Mouse (Mus musculus) embryonic facial prominence, embryonic 12.5 days (tissue): ENCODE data around the gene Gzmm. TPM values are rescaled to one million over a fixed set of nuclear protein-coding genes. Genes with fewer than 3 reads are reported as not detected.

ENCODE experiments used
- ATAC-seq: fragments of 200-750 bp; cut with Nextera tagmentation; 2 replicates; pipeline ENCODE4 v1.8.0; 2017; ENCODE audit not compliant: insufficient number of reproducible peaks, insufficient read depth, low FRiP score, low TSS enrichment
- H3K27ac ChIP-seq: fragments of 300-500 bp; sonication (generic); 2 replicates; pipeline ENCODE4 v1.5.1; 2016; ENCODE audit warnings: mild to moderate bottlenecking
- H3K27me3 ChIP-seq: fragments of 300-500 bp; sonication (generic); 2 replicates; pipeline ENCODE4 v1.6.1; 2016; ENCODE audit warnings: mild to moderate bottlenecking, moderate library complexity
- H3K36me3 ChIP-seq: fragments of 300-500 bp; sonication (generic); 2 replicates; pipeline ENCODE4 v1.6.1; 2016; ENCODE audit warnings: mild to moderate bottlenecking
- H3K4me1 ChIP-seq: fragments of 300-500 bp; sonication (generic); 2 replicates; pipeline ENCODE4 v1.6.1; 2016
- H3K4me2 ChIP-seq: fragments of 300-500 bp; sonication (generic); replicated peaks from 2 replicates; pipeline ENCODE4 v1.6.1; 2016; ENCODE audit warnings: mild to moderate bottlenecking, moderate library complexity
- H3K4me3 ChIP-seq: fragments of 300-500 bp; sonication (generic); 2 replicates; pipeline ENCODE4 v1.5.1; 2016; ENCODE audit warnings: mild to moderate bottlenecking
- H3K9ac ChIP-seq: fragments of 300-500 bp; sonication (generic); 2 replicates; pipeline ENCODE4 v1.6.1; 2016; ENCODE audit warnings: mild to moderate bottlenecking, moderate library complexity
- H3K9me3 ChIP-seq: fragments of 300-500 bp; sonication (generic); 2 replicates; pipeline ENCODE4 v1.6.1; 2016; ENCODE audit warnings: mild to moderate bottlenecking, moderate library complexity
- WGBS: fragments of 180-500 bp; shearing (Covaris S2); methylation state at CpG from one replicate; pipeline ENCODE4 v1.1.7; 2016; 5-methylcytosine and 5-hydroxymethylcytosine counted together
- polyA plus RNA-seq: library from polyadenylated mRNA; unstranded; fragments of >200 nt; fragmentation: Nextera tagmentation; extraction: Ambion mirVana; gene quantifications from 2 replicates; pipeline ENCODE4 v1.2.1, GENCODE M21; 2016

Gzmm gene
- polyA plus RNA-seq, 1 experiment from 2014 or later = 0.55 TPM

DNA sequence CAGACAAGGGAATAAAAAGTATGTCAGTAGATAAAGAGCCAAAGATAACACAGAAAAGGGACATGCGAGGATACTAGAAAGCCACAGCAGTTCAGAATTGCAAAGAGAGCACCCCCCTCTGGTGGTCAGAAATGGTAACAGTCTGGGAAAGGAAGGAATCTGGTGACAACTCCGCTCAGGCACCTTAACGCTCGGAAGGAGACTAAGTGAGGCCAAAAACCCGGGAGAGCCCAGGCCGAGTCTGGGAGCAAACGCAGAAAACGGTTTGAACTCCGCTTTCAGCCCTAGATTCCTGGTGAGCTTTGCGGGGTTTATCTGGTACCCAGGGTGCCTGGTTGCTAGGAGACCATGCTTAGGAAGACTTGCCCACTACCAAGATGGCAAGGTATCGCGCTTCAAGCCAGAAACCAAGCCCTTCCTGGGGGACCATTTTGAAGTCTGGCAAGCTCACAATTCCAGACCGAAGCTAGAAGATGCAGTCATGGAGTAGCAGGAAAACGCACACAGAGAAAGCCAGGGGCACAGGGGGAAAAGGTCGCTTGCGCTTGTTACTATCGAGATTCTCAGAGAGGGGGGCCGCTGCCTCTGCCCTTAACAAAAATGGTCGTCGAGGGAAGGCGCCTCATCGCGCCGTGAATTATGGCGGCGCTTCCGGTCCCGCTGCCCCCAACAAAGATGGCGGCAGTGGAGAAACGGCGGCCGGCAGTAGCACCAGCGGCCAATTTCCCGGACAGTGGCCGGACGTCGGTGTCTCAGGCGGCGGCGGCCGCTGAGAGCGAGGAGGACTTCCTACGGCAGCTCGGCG is 19.8 kb upstream of the Gzmm start, which contains the start of gene Tpgs1:
Gene Tpgs1, plus strand, starts transcription at position 599 of the 805 bp plus-strand sequence.
- ATAC-seq = peak; percentile 57
- Histone ChIP-seq H3K9ac (peak within 1 kb of the TSS; percentile 78), H3K9me3 (no peaks in the 10 kb centered on the region), H3K4me2 (peak within 1 kb of the TSS; percentile 91), H3K27ac (peak within 1 kb of the TSS; percentile 94), H3K27me3 (no peaks in the 10 kb centered on the region), H3K4me1 (peaks cover 13% of the 10 kb centered on the region), H3K36me3 (0 out of 2 replicates have a peak, but pooled peaks cover 7% of the 10 kb centered on the region), H3K4me3 (peak within 1 kb of the TSS; percentile 85)
- WGBS = under 1% methylated on average over 45 of the region's 45 CpGs

DNA sequence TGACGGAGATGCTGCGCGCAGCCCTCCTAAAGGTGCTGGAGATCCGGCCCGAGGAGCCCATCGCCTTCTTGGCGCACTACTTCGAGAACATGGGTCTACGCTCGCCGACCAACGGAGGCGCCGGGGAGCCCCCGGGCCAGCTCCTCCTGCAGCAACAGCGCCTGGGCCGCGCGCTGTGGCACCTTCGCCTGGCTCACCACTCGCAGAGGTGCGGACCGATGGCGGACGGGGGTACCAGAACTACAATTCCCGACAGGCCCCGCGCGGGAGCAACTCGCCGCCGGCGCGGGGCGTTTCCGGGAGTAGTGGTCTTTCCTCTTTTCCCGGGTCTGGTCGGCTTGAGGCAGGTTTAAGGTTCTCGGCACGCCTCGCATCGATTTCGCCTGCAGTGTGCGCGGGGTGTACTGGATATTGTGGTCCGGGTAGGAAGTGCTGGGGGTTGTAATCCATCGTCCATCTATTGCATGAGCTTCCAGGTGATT is 19.2 kb upstream of the Gzmm start:
- Histone ChIP-seq H3K4me1 (peaks cover 13% of the 10 kb centered on the region), H3K9ac (peak overlapping the region; percentile 78), H3K27me3 (no peaks in the 10 kb centered on the region), H3K4me3 (peak overlapping the region; percentile 85), H3K4me2 (peak overlapping the region; percentile 91), H3K27ac (peak overlapping the region; percentile 94), H3K36me3 (0 out of 2 replicates have a peak, but pooled peaks cover 7% of the 10 kb centered on the region), H3K9me3 (no peaks in the 10 kb centered on the region)
- WGBS = under 1% methylated on average over 47 of the region's 47 CpGs
- ATAC-seq = peak; percentile 44

DNA sequence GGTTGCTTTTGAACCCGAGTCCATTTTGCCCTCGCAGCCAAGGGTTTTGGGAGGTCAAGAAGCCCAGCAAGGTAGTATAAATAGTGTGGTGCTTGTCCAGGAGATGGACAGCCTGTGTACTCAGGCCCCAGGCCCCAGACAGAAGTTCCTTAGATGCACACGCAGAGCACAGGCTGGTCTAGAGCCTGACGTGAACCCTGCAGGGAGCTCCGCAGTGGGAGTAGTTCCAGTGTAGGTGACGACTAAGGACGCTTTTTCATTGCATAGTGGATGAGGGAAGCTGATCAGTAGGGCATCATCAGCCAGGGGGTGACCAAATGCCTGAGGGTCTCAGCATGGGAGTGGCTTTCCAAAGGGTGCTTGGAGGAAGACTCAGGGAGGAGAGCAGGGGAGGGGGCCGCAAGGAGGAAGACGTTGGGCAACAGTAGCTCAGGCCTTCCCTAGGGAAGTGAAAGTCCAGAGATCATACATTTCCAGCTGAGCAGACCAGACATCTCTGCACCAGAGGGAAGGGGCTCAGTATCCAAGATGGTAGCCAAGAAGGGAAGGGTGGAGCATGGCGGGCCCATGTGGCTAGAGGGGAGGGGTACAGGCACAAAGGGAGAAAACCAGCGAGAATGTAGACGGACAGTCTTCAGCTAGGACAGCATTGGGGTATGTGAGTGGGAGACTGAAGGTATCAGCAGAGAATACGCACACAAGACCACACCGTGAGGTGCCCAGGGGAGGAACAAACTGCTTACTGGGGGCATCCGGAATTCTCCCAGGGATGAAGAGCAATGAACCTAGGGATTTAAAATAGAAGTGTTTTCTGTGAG is 18.5 kb upstream of the Gzmm start:
- Histone ChIP-seq H3K27ac (peak overlapping the region; percentile 94), H3K4me3 (peak overlapping the region; percentile 85), H3K9me3 (no peaks in the 10 kb centered on the region), H3K4me1 (peaks cover 13% of the 10 kb centered on the region), H3K27me3 (no peaks in the 10 kb centered on the region), H3K4me2 (peak overlapping the region; percentile 91), H3K9ac (peak overlapping the region; percentile 78), H3K36me3 (0 out of 2 replicates have a peak, but pooled peaks cover 7% of the 10 kb centered on the region)
- peak; percentile 6; the same call in 1 of the 2 replicates for ATAC-seq
- 35% methylated on average over 15 of the region's 15 CpGs for WGBS

GRCm38 (mm10) chr10:79671396-79672087 is 17.3 kb upstream of the Gzmm start:
- H3K9ac ChIP-seq = no peak overlapping the region
- H3K36me3 ChIP-seq = peaks cover 15% of the 10 kb centered on the region
- H3K27me3 ChIP-seq = no peaks in the 10 kb centered on the region
- WGBS = 80% methylated on average over 6 of the region's 6 CpGs
- H3K27ac ChIP-seq = no peak overlapping the region
- peaks cover 13% of the 10 kb centered on the region for H3K4me1 ChIP-seq
- no peak for ATAC-seq
- no peak overlapping the region; the same call in 1 of the 2 replicates for H3K4me2 ChIP-seq
- no peaks in the 10 kb centered on the region for H3K9me3 ChIP-seq
- H3K4me3 ChIP-seq = no peak overlapping the region

DNA sequence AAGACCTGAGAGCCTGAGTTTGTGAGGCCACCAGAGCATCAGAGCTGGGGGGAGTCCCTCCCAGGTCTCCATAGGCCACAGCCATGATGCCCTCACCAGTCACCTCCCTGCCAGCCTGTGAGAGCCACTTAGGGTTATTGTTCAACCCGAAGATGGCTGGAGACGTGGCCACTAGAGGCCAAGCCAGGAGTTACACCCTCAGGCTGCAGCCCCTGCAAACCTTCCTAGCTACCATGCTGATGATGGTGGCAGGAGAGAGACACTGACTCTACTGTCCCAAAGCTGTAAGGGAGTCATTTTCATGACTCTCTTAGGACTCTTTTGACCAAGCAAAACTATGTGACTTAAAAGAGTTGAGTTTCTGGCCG is 16.7 kb upstream of the Gzmm start:
- 66% methylated on average over 3 of the region's 3 CpGs for WGBS
- H3K4me1 ChIP-seq = peaks cover 13% of the 10 kb centered on the region
- no peak overlapping the region for H3K4me3 ChIP-seq
- no peaks in the 10 kb centered on the region for H3K9me3 ChIP-seq
- H3K36me3 ChIP-seq = peaks cover 15% of the 10 kb centered on the region
- ATAC-seq = no peak
- no peak overlapping the region; the same call in 1 of the 2 replicates for H3K4me2 ChIP-seq
- no peak overlapping the region for H3K9ac ChIP-seq
- no peaks in the 10 kb centered on the region for H3K27me3 ChIP-seq
- no peak overlapping the region for H3K27ac ChIP-seq

GRCm38 (mm10) chr10:79673054-79673453 is 15.8 kb upstream of the Gzmm start:
- H3K27me3 ChIP-seq = no peaks in the 10 kb centered on the region
- no peak overlapping the region for H3K4me2 ChIP-seq
- no peak overlapping the region for H3K4me3 ChIP-seq
- 90% methylated on average over 3 of the region's 3 CpGs for WGBS
- no peak overlapping the region for H3K27ac ChIP-seq
- no peaks in the 10 kb centered on the region for H3K9me3 ChIP-seq
- H3K9ac ChIP-seq = no peak overlapping the region
- ATAC-seq = no peak
- peaks cover 13% of the 10 kb centered on the region for H3K4me1 ChIP-seq
- peaks cover 15% of the 10 kb centered on the region for H3K36me3 ChIP-seq

- no peak for ATAC-seq
- H3K4me1 ChIP-seq = peaks cover 8% of the 10 kb centered on the region
- no peaks in the 10 kb centered on the region for H3K9me3 ChIP-seq
- H3K27ac ChIP-seq = no peak overlapping the region
- no peak overlapping the region for H3K9ac ChIP-seq
- H3K36me3 ChIP-seq = peaks cover 15% of the 10 kb centered on the region
- no peaks in the 10 kb centered on the region for H3K27me3 ChIP-seq
- H3K4me2 ChIP-seq = no peak overlapping the region
- 52% methylated on average over 44 of the region's 44 CpGs for WGBS
- H3K4me3 ChIP-seq = no peak overlapping the region
Measured at GRCm38 (mm10) chr10:79675346-79676035, 13.3 kb upstream of the Gzmm start.

GRCm38 (mm10) chr10:79680606-79681495 is 8.0 kb upstream of the Gzmm start:
- no peaks in the 10 kb centered on the region for H3K27me3 ChIP-seq
- peak overlapping the region; percentile 63 for H3K4me2 ChIP-seq
- no peaks in the 10 kb centered on the region for H3K9me3 ChIP-seq
- peak overlapping the region; percentile 36; the same call in 1 of the 2 replicates for H3K9ac ChIP-seq
- peak overlapping the region; percentile 84 for H3K4me3 ChIP-seq
- peak overlapping the region; percentile 80 for H3K27ac ChIP-seq
- peaks cover 21% of the 10 kb centered on the region for H3K36me3 ChIP-seq
- peak; percentile 1; the same call in 1 of the 2 replicates for ATAC-seq
- H3K4me1 ChIP-seq = peaks cover 15% of the 10 kb centered on the region
- 41% methylated on average over 11 of the region's 11 CpGs for WGBS

GRCm38 (mm10) chr10:79681591-79682245 is 7.1 kb upstream of the Gzmm start, which contains the start of gene Cdc34:
TSS of gene Cdc34 (plus strand) at chr10:79682195.
- H3K4me2 ChIP-seq = peak within 1 kb of the TSS; percentile 98
- H3K4me1 ChIP-seq = peaks cover 15% of the 10 kb centered on the region
- WGBS = under 1% methylated on average over 66 of the region's 84 CpGs
- no peaks in the 10 kb centered on the region for H3K27me3 ChIP-seq
- peak within 1 kb of the TSS; percentile 80 for H3K27ac ChIP-seq
- peak within 1 kb of the TSS; percentile 84 for H3K4me3 ChIP-seq
- ATAC-seq = peak; percentile 92
- H3K9ac ChIP-seq = peak within 1 kb of the TSS; percentile 87
- peaks cover 27% of the 10 kb centered on the region for H3K36me3 ChIP-seq
- H3K9me3 ChIP-seq = no peaks in the 10 kb centered on the region
